Mouse (Mus musculus): Measurements from ENCODE around the gene Adam4.
A peak's percentile ranks its signal among the peaks of the same experiment; 100 is the strongest.
"Not testable (repeated sequence)": the region's sequence is repeated elsewhere in the genome, so short reads cannot be mapped to it uniquely, and the experiment has no call there.

Adam4 gene

DNA sequence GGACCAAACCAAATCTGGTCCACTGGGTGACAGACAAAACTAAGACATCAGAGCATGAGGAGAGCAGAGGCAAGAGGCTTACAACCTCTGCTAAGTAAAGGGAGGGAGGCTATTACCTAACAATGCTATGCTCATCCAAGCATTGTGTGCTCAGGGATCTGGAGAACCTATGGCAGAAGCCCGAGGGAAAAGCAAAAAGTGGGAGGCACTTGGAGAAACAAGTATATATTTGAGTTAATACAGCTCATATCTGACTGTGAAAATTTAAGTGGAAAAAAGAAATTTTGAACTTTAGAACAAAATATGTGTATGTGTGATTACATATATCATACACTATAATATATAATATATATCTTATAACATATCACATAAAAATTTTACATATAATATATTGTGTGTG, at the start of gene Adam4:
TSS of gene Adam4 (minus strand) at position 101 of the 400 bp plus-strand sequence.
- DNase-seq (ENCODE audit: low spot score in 2 of 2), result no peak

DNA sequence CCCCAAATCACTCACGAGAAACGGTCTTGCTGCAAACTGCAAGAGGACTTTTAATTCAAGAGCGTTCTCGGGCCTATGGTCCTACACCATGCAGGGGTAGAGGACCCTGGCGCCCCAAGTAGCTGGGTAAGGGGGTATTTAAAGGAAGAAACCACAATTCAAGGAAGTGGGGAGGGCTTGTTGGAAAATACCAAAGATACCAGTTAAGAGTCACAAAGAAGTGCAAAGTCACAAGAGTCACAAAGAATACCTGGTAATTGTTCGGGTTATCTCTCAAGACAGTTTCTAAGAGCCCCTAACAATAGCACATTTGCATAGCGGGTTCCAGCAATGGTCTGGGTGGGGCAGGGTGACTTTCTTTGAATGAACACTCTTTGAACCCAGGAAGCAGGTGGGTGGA, 37.3 kb upstream of the Adam4 start:
- not testable (repeated sequence) for DNase-seq (ENCODE audit: low spot score in 2 of 2)

DNA sequence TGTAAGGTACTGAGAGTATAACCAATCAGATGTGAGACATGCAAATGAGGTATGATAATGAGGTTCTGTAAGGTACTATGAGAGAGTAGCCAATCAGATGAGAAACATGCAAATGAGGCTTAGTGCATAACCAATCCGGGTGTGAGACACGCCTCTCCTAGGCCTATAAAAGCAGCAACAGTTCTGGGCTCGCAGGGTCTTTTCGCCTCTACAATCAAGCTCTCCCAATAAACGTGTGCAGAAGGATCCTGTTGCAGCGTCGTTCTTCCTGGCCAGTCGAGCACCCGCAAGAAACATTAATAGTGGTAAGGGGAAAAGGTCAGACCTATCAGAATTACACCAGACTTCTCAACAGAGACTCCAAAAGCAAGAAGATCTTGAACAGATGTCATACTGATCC, 17.2 kb upstream of the Adam4 start:
- not testable (repeated sequence) for DNase-seq (ENCODE audit: low spot score in 2 of 2)

DNA sequence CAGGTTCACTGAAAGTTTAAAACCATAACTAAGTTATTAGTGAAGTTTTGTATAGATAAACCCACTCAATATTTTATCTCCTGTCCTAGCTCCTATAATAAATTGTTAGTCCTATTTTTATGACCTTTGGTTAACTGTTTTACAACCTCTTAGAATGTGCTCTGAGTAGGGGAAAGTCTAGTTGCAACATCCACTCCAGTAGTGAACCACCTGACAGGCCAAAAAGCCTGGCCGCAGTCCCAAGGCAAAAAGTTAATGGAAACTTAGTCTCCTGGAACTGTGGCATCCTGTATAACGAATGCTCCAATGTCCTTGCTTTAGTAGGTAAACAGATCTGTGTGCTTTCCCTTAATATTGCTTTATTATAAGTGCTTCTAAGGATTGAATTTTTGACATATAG, 13.0 kb upstream of the Adam4 start:
- DNase-seq (ENCODE audit: low spot score in 2 of 2), result not testable (repeated sequence)

DNA sequence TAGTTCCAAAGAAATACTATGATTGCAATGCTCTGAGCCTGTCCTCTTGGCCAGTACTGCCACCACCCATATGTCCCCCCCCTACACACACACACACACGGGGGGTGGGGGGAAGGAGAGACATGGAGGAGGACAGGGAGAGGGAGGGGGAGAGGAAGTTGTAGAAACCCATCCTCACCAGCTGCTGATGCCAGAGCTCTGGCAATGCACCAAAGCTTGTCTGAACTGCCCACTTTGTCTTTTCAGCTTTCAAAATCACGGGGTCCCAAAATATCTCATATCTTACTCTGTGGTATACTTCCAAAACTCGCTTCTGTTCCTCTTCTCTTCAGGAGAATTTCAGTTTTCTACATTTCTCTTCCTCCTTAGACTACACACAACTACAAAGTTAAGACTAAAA, 8.5 kb downstream of the Adam4 start:
- DNase-seq (ENCODE audit: low spot score in 2 of 2), result no peak

DNA sequence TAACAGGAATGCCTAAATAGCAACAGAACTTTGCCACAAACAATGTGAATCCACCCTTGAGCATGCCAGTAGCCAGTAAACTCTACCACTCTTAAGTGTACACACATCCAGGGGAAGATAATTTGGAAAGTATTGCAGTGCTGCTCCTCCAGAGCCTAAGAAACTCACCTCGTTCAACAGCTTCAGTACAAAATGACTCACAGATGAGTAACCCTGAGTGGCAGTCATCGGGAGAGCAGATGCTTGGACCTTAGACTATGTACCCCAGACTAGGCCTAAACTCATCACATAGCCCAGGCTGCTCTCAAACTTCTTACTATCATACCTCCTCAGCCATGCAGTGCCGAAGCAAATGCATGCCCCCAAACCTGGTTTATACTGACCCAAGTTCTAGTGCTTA, 12.8 kb downstream of the Adam4 start:
- DNase-seq (ENCODE audit: low spot score in 2 of 2), result no peak

DNA sequence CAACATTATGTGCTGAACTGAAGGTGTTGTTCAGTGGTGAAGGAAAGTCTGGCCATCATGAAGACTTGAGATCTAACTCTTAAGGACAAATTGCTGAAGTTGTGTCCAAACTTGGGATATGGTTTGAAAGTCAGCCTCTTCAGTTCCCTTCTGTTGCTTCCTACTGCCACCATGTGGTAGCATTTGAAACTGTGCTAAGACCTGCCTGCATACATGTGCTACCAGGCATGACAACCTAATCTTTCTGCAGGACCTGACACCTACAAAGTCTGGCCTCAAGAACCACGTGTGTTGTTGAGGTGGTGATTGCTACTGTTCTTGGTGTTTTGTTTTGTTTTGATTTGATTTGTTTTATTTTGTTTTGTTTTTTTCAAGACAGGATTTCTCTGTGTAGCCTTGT, 19.6 kb downstream of the Adam4 start:
- peak in 1 of 2 experiments; percentile 16 for DNase-seq (ENCODE audit: low spot score in 2 of 2)

DNA sequence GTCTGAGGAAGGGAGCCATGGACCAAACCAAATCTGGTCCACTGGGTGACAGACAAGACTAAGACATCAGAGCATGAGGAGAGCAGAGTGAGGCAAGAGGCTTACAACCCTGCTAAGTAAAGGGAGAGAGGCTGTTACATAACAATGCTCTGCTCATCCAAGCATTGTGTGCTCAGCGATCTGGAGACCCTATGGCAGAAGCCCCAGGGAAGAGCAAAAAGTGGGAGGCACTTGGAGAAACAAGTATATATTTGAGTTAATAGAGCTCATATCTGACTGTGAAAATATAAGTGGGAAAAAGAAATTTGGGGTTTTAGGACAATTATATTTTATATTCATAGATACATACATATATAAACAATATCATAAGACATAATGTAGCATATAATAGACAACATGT, 42.4 kb downstream of the Adam4 start, which contains the start of gene Gm4787:
TSS of gene Gm4787 (minus strand) at position 101 of the 400 bp plus-strand sequence.
- DNase-seq (ENCODE audit: low spot score in 2 of 2), result not testable (repeated sequence)

All from natural killer cell, adult 2 months (primary cell).